Mouse (Mus musculus): ENCODE measurements around the gene H2al2c. TPM values are rescaled to one million over a fixed set of nuclear protein-coding genes. Genes with fewer than 3 reads are reported as not detected.
"Not testable (repeated sequence)": the region's sequence is repeated elsewhere in the genome, so short reads cannot be mapped to it uniquely, and the experiment has no call there.

Gene H2al2c
- not detected in 2 replicates for polyA plus RNA-seq (2014; fragmentation: Nextera tagmentation; extraction: Ambion mirVana)

- H3K36me3 ChIP-seq (ENCODE audit: control insufficient read depth, insufficient read depth, low read length); H3K4me2 ChIP-seq (ENCODE audit: low read length); H3K27ac ChIP-seq (replicated peaks in 1 of 2; ENCODE audit: control insufficient read depth in 1 of 2, insufficient read depth in 1 of 2, low read depth in 2 of 2, low read length in 2 of 2); ATAC-seq (ENCODE audit: insufficient number of reproducible peaks, insufficient read depth, low FRiP score, low read depth); H3K4me1 ChIP-seq (ENCODE audit: control insufficient read depth in 2 of 2, insufficient read depth in 2 of 2, low read length in 2 of 2); H3K4me3 ChIP-seq (ENCODE audit: control insufficient read depth in 1 of 2, insufficient read depth in 1 of 2, low read depth in 1 of 2, low read length in 2 of 2); H3K9me3 ChIP-seq (ENCODE audit: control insufficient read depth, low read length); H3K27me3 ChIP-seq (ENCODE audit: control insufficient read depth, insufficient read depth, low read length); H3K9ac ChIP-seq (ENCODE audit: low read length): not testable (repeated sequence)
- no CpG with 5 or more reads among the region's 4 CpGs for WGBS
These were observed at the start of gene H2al2c for GRCm38 (mm10) chrY:2598799-2599198. Gene H2al2c, plus strand, starts transcription at chrY:2599099.

Other genes with a start within 250 kb of the H2al2c start
- not detected in 2 replicates for gene Sry, start 64.6 kb downstream of the H2al2c start, polyA plus RNA-seq (2014; fragmentation: Nextera tagmentation; extraction: Ambion mirVana)
- gene H2al2b, start 121.6 kb downstream of the H2al2c start, polyA plus RNA-seq (2014; fragmentation: Nextera tagmentation; extraction: Ambion mirVana): not detected in 2 replicates
- not detected in 2 replicates for gene Gm4064, start 197.1 kb downstream of the H2al2c start, polyA plus RNA-seq (2014; fragmentation: Nextera tagmentation; extraction: Ambion mirVana)
- gene Rbmy, start 231.6 kb downstream of the H2al2c start, polyA plus RNA-seq (2014; fragmentation: Nextera tagmentation; extraction: Ambion mirVana): not detected in 2 replicates
- gene Gm10256, start 231.6 kb downstream of the H2al2c start, polyA plus RNA-seq (2014; fragmentation: Nextera tagmentation; extraction: Ambion mirVana): not detected in 2 replicates

Data from heart, embryonic 14.5 days (tissue).